Mouse (Mus musculus): ENCODE results near the gene Ankrd44. TPM values are rescaled to one million over a fixed set of nuclear protein-coding genes. Genes with fewer than 3 reads are reported as not detected.

Gene Ankrd44
- polyA plus RNA-seq, 1 experiment, result 5.2 TPM

- H3K36me3 ChIP-seq (ENCODE audit: control insufficient read depth, insufficient read depth, low read length, poor library complexity, severe bottlenecking), result no peaks in the 10 kb centered on the region
- TF ChIP-seq POLR2A (IDR thresholded peaks at IDR 0.05; ENCODE audit: insufficient read depth, low read length) (no peak), CTCF (IDR thresholded peaks at IDR 0.05; ENCODE audit: low read depth, low read length) (no peak), EP300 (IDR thresholded peaks at IDR 0.05; ENCODE audit: insufficient read depth, low read depth, low read length) (no peak)
- no peak overlapping the region for H3K27ac ChIP-seq (ENCODE audit: insufficient read depth, low read length)
- no peaks in the 10 kb centered on the region for H3K4me1 ChIP-seq (ENCODE audit: control insufficient read depth, insufficient read depth, low read length)
- H3K27me3 ChIP-seq (ENCODE audit: control insufficient read depth, insufficient read depth, low read length, poor library complexity, severe bottlenecking), result no peaks in the 10 kb centered on the region
- H3K9me3 ChIP-seq (replicated peaks; ENCODE audit: control insufficient read depth, insufficient read depth, low read length, poor library complexity, severe bottlenecking), result no peaks in the 10 kb centered on the region
- H3K4me3 ChIP-seq (ENCODE audit: low read depth, low read length), result no peak overlapping the region
- H3K9ac ChIP-seq (ENCODE audit: low read depth, poor library complexity, severe bottlenecking), result no peak overlapping the region
These were observed 214.6 kb downstream of the Ankrd44 start for GRCm38 (mm10) chr1:54711568-54711967.

DNA sequence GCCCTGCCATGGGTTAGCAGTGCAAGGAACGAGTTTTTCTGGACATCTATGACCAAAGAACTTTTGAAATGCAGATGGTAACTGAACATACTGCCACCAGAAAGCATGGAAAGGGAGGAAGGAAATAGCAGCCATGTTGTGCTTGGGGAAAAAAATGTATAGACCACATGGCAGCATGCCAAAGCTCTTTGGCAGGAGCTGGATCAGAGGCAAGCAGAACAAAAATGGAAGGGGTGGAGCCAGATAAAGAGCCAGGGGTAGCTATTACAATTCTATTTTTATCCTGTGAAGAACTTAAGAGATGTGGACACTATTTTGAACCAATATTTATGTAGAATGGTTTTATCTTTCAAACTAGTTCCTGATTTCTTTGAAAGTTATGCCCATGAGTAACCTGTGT, 215.6 kb downstream of the Ankrd44 start:
- Histone ChIP-seq H3K4me1 (ENCODE audit: control insufficient read depth, insufficient read depth, low read length) (no peaks in the 10 kb centered on the region), H3K9ac (ENCODE audit: low read depth, poor library complexity, severe bottlenecking) (no peak overlapping the region), H3K27ac (ENCODE audit: insufficient read depth, low read length) (no peak overlapping the region), H3K9me3 (replicated peaks; ENCODE audit: control insufficient read depth, insufficient read depth, low read length, poor library complexity, severe bottlenecking) (no peaks in the 10 kb centered on the region), H3K27me3 (ENCODE audit: control insufficient read depth, insufficient read depth, low read length, poor library complexity, severe bottlenecking) (no peaks in the 10 kb centered on the region), H3K4me3 (ENCODE audit: low read depth, low read length) (no peak overlapping the region), H3K36me3 (ENCODE audit: control insufficient read depth, insufficient read depth, low read length, poor library complexity, severe bottlenecking) (no peaks in the 10 kb centered on the region)
- TF ChIP-seq CTCF (IDR thresholded peaks at IDR 0.05; ENCODE audit: low read depth, low read length), result no peak
- no peak for TF ChIP-seq EP300 (IDR thresholded peaks at IDR 0.05; ENCODE audit: insufficient read depth, low read depth, low read length)
- no peak for TF ChIP-seq POLR2A (IDR thresholded peaks at IDR 0.05; ENCODE audit: insufficient read depth, low read length)

DNA sequence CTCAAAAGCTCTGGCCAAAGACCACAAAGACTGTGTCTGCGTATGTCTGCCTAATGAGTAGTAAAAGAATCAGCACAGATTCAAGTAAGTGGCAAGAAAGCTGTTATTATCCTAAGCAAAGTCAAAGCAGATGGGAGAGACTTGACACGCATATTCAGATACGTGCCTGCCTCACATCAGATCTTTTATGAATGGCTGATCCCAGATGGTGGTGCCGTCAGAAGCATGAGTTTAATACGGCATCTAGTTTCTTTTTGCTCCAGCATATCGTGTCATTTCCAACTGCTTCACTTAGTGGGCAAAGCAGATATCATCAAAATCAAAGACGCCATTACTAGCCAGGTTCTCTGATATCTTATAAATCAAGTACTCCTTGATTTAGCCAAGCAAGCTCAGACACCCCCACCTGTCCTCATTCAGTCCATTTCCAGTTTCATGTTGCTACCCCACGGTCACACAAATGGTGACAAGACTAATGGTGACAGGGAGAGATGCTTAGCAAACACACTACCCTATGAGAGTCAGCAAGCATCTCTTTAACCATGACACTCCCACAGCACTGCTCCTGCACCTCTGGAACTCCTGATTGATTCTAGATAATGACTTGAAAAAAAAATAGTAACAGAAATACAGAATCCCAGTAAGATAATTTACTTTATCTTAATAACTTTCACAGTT, 218.2 kb downstream of the Ankrd44 start:
- Histone ChIP-seq H3K27me3 (ENCODE audit: control insufficient read depth, insufficient read depth, low read length, poor library complexity, severe bottlenecking) (no peaks in the 10 kb centered on the region), H3K9ac (ENCODE audit: low read depth, poor library complexity, severe bottlenecking) (no peak overlapping the region), H3K9me3 (replicated peaks; ENCODE audit: control insufficient read depth, insufficient read depth, low read length, poor library complexity, severe bottlenecking) (no peaks in the 10 kb centered on the region), H3K36me3 (ENCODE audit: control insufficient read depth, insufficient read depth, low read length, poor library complexity, severe bottlenecking) (no peaks in the 10 kb centered on the region), H3K27ac (ENCODE audit: insufficient read depth, low read length) (no peak overlapping the region), H3K4me3 (ENCODE audit: low read depth, low read length) (no peak overlapping the region), H3K4me1 (ENCODE audit: control insufficient read depth, insufficient read depth, low read length) (no peaks in the 10 kb centered on the region)
- TF ChIP-seq CTCF (IDR thresholded peaks at IDR 0.05; ENCODE audit: low read depth, low read length) (no peak), POLR2A (IDR thresholded peaks at IDR 0.05; ENCODE audit: insufficient read depth, low read length) (no peak), EP300 (IDR thresholded peaks at IDR 0.05; ENCODE audit: insufficient read depth, low read depth, low read length) (no peak)

DNA sequence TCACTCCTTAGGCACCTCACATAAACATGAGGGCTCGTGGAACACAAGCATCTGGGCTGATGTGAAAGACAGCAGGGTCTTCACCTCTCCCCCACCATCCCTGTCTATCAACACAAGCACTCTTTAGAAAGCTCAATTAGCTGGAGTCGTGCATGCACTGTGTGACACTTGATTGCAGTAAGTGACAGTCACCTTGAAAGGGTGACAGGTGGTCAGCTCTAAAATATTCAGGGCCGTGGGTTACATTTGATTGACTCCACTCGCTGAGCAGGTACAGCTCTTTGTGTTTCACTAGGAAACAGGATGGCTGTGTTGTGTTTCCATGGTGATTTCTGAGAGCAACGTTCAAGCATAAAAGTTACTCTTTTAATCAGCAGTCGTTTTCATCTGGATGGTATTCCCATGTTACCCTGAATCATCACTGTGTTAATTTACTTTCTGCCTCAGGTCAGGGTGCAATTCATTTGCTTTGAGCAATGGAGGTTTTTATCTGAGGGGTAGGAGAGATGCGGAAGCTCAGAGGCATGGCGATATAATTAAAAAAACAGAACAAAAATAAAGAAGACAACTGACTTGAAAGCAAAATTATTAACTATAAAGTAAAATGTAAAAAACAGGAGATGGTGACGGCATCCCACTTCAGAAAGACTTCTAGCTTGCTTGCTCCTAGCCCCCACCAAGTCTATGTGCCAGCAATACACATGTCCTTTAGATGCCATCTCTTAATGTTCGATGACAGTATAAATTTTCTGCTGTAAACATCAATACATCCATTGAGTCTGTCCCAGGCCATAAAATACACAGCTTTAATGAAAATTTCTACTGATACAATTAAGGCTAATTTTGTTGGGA, 218.9 kb downstream of the Ankrd44 start:
- Histone ChIP-seq H3K4me1 (ENCODE audit: control insufficient read depth, insufficient read depth, low read length) (no peaks in the 10 kb centered on the region), H3K27ac (ENCODE audit: insufficient read depth, low read length) (no peak overlapping the region), H3K36me3 (ENCODE audit: control insufficient read depth, insufficient read depth, low read length, poor library complexity, severe bottlenecking) (no peaks in the 10 kb centered on the region), H3K27me3 (ENCODE audit: control insufficient read depth, insufficient read depth, low read length, poor library complexity, severe bottlenecking) (no peaks in the 10 kb centered on the region), H3K4me3 (ENCODE audit: low read depth, low read length) (no peak overlapping the region), H3K9me3 (replicated peaks; ENCODE audit: control insufficient read depth, insufficient read depth, low read length, poor library complexity, severe bottlenecking) (no peaks in the 10 kb centered on the region), H3K9ac (ENCODE audit: low read depth, poor library complexity, severe bottlenecking) (no peak overlapping the region)
- no peak for TF ChIP-seq CTCF (IDR thresholded peaks at IDR 0.05; ENCODE audit: low read depth, low read length)

DNA sequence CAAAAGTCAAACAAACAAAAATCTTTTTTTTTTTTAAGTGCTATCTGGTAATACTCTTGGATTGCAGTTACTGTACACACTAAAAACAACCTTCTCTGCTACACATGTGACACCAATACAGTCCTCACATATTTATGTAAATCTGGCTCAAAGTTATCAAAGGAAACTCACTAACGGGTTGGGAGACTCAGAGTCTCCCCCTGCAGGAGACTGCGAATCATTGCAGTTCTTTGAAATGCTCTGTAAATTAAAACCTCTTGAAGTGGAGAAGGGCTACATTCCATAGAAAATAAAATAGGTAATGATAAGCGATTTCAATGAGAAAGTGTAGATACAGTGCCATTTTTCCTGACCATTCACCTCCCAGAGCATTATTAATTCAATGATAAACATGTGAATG, 219.6 kb downstream of the Ankrd44 start:
- no peaks in the 10 kb centered on the region for H3K27me3 ChIP-seq (ENCODE audit: control insufficient read depth, insufficient read depth, low read length, poor library complexity, severe bottlenecking)
- H3K36me3 ChIP-seq (ENCODE audit: control insufficient read depth, insufficient read depth, low read length, poor library complexity, severe bottlenecking), result no peaks in the 10 kb centered on the region
- H3K9ac ChIP-seq (ENCODE audit: low read depth, poor library complexity, severe bottlenecking), result no peak overlapping the region
- no peaks in the 10 kb centered on the region for H3K9me3 ChIP-seq (replicated peaks; ENCODE audit: control insufficient read depth, insufficient read depth, low read length, poor library complexity, severe bottlenecking)
- no peak overlapping the region for H3K4me3 ChIP-seq (ENCODE audit: low read depth, low read length)
- no peak overlapping the region for H3K27ac ChIP-seq (ENCODE audit: insufficient read depth, low read length)
- TF ChIP-seq EP300 (IDR thresholded peaks at IDR 0.05; ENCODE audit: insufficient read depth, low read depth, low read length), result no peak
- no peak for TF ChIP-seq POLR2A (IDR thresholded peaks at IDR 0.05; ENCODE audit: insufficient read depth, low read length)
- no peak for TF ChIP-seq CTCF (IDR thresholded peaks at IDR 0.05; ENCODE audit: low read depth, low read length)
- H3K4me1 ChIP-seq (ENCODE audit: control insufficient read depth, insufficient read depth, low read length), result no peaks in the 10 kb centered on the region

DNA sequence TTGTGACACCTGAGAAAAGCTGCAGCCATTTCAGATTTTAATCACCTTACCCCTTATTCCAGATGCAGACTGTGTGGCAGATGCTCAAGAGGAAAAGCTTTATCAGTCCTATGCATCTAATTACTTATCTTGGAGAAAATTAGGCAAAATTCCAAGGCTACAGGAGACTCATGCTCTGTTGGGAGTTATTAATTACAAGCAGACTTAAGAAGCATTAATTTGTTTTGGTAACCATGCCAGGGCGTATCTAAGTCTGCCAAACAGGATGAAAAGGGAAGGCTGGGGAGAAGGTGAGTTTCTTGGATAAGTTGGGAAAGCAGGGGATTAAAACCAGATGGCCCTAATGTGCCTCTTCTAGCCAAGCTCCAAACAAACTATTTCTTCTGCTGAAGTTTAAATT, 222.7 kb downstream of the Ankrd44 start:
- no peaks in the 10 kb centered on the region for H3K4me1 ChIP-seq (ENCODE audit: control insufficient read depth, insufficient read depth, low read length)
- H3K9me3 ChIP-seq (replicated peaks; ENCODE audit: control insufficient read depth, insufficient read depth, low read length, poor library complexity, severe bottlenecking), result no peaks in the 10 kb centered on the region
- no peaks in the 10 kb centered on the region for H3K27me3 ChIP-seq (ENCODE audit: control insufficient read depth, insufficient read depth, low read length, poor library complexity, severe bottlenecking)
- H3K9ac ChIP-seq (ENCODE audit: low read depth, poor library complexity, severe bottlenecking), result no peak overlapping the region
- no peak overlapping the region for H3K27ac ChIP-seq (ENCODE audit: insufficient read depth, low read length)
- H3K4me3 ChIP-seq (ENCODE audit: low read depth, low read length), result no peak overlapping the region
- TF ChIP-seq EP300 (IDR thresholded peaks at IDR 0.05; ENCODE audit: insufficient read depth, low read depth, low read length) (no peak), CTCF (IDR thresholded peaks at IDR 0.05; ENCODE audit: low read depth, low read length) (no peak), POLR2A (IDR thresholded peaks at IDR 0.05; ENCODE audit: insufficient read depth, low read length) (no peak)
- no peaks in the 10 kb centered on the region for H3K36me3 ChIP-seq (ENCODE audit: control insufficient read depth, insufficient read depth, low read length, poor library complexity, severe bottlenecking)

All from ES-Bruce4 (cell line).